Mouse (Mus musculus) gastrocnemius, postnatal 14 days (tissue): ENCODE data around the gene C5ar1. TPM values are rescaled to one million over a fixed set of nuclear protein-coding genes. Genes with fewer than 3 reads are reported as not detected.
"Not testable (repeated sequence)": the region's sequence is repeated elsewhere in the genome, so short reads cannot be mapped to it uniquely, and the experiment has no call there.

Source experiments
- DNase-seq: peaks from one replicate; pipeline ENCODE4 v3.0.0; 2021; ENCODE audit warnings: mixed read lengths
- intact Hi-C: fragments of 180-260 bp; cut with DNase I; formaldehyde crosslinking; loops from one replicate; pipeline ENCODE4 v1.15.1; 2025; ENCODE audit warnings: low total_unique reads
- total RNA-seq, 2 experiments: library from RNA; stranded (reverse); gene quantifications; 2 replicates each; pipeline ENCODE4 v1.2.3; 2021

The C5ar1 gene
- total RNA-seq, 2 experiments from 2014 or later: 2.6 to 3.1 TPM

GRCm38 (mm10) chr7:16282334-16282733 is 23.0 kb upstream of the C5ar1 start:
- intact Hi-C loops: no loop called here

DNA sequence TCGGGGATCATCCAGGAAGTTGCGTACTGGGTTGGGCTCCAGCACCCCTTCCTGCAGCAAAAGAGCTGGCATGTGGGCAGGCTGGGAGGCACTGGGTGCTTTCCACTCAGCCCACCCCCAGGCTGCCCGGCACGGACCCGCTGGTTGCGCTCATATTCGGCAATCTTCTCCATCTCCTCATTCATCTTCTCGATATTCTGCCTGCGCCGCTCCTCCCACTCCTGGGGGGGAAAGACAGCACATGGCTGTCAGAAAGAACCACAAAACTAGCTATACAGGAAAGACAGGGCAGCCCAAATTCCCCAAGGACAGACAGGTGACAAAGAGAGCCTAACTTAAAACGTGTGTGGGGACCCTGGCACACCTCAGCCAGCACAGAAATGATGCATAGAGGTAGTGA is 21.4 kb upstream of the C5ar1 start:
- no peak for DNase-seq
- intact Hi-C loops: no loop called here

More at GRCm38 (mm10) chr7:16282334-16282733, 23.0 kb upstream of the C5ar1 start:
- DNase-seq: no peak

DNA sequence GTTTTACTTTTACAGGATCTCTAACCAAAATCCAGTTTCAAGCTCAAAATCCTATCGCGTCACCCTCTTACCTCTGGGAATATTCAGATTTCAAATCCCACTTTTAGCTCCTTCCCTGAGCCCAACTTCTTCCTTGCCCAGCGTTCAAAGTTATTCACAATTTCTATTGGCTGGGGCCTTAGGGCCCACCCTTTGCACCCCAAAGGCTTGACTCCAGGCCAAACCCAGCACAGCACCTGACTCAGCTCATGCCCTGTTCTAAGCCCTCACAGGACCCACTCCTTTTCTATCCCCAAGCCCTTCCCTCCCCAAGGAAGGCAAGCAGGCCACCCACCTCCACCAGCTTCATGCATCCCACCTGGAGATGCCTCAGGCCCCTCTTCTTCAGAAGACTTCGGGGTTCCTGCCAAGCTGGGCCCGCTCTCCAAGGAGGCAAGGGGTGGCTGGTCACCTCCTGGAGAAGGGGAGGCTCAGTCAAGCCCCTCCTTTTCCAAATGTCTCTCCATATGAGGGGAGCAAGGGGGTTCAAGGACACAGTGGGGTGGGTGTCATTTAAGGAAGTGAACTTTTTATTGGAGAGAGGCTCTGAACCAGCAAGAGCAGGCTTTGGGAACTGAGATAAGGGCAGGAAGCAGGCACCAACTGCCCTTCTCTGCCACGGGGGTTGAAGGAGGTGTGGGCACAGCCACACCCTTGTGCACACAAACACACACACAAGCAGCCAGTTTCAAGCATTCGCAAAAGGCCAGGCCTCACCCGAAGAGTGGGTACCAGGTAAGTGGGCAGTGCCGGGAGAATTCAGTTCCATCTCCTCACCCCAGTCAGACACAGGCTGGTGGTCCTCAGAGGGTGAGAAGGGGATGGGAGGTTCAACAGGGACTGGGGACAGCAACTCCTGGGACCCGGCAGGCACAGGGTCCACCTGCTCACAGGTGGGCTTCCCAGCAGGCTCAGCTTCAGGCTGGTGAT is 15.9 kb upstream of the C5ar1 start:
- no peak for DNase-seq
- intact Hi-C loops: no loop called here

DNA sequence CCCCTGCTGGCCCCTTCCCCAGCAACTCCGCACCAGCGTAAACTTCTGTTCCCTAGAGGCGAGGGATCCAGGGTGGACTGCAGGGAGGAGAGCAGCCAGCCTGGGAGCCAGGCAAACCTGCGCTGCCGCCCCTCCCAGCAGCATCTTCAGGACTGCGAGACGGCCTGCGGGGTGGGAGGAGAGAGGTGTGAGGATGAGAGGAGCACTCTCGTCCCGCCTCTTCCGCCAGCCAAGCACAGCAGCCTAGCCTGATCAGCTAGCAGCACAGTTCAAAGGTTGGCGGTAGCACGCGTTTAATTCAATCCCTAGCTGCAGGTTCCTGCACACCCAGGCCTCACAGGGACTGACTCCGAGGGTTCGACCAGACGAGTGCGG is 14.4 kb upstream of the C5ar1 start:
- peak; percentile 67 for DNase-seq
- intact Hi-C loops: no loop called here

- DNase-seq: peak; percentile 88
- intact Hi-C loops: no loop called here
Measured at GRCm38 (mm10) chr7:16273081-16273765, 13.9 kb upstream of the C5ar1 start, which contains the start of gene Inafm1. TSS of gene Inafm1 (minus strand) at chr7:16273617.

DNA sequence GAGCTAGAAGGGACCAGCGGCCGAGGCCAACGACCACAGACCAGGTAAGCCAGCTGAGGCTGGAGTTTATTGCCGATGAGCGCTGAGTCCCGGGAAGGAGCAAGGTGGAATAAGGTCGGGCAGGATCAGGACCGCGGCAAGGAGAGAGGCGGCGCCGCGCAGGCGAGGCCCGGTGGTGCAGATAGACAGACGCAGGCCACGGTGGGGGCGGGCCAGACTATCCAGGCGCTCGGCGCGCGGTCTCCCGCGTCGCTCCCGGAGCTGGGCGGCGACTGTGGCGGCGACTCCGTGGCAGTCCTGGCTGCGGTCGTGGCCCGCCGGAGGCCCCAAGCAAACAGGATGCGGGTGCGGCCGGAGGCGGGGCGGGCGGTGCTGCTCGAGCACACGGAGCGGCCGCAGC is 13.3 kb upstream of the C5ar1 start:
- intact Hi-C loops: no loop called here
- peak; percentile 75 for DNase-seq

- intact Hi-C loops: no loop called here
- DNase-seq: no peak
Measured at GRCm38 (mm10) chr7:16271139-16271538, 11.8 kb upstream of the C5ar1 start.

DNA sequence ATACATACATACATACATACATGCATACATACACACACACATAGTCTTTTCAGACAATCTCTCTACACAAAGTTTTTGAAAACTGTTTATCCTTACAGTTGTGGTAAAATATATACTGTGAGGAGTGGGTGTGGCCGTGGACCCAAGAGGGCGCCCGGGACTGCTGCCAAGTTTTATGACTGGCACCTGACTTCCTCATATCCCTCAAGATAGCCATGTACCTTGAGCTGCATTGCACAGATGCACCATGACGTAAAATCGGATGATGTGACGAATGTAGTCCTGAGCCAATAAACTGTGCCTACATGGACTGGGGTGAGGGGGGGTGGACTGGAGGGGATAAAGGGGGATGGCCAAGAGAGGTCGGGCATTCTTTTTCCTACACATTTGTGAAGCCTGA is 7.3 kb upstream of the C5ar1 start:
- DNase-seq, intact Hi-C loops: not testable (repeated sequence)

DNA sequence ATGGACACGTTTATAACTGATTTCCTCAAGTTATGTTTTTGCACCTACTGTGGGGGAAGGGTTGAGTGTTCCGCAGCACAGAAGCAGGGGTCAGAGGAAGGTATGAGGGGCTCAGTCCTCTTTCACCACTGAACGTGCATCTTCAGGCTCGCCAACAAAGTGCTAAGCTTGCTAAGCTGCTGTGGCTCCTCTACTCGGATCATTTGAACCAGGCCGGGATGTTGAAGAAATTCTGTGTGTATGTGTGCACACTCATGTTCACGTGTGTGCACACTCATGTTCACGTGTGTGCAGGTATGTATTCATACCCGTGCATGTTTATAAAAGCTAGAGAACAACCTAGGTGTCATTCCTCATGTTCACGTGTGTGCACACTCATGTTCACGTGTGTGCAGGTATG is 6.5 kb upstream of the C5ar1 start:
- intact Hi-C loops: no loop called here
- no peak for DNase-seq

DNA sequence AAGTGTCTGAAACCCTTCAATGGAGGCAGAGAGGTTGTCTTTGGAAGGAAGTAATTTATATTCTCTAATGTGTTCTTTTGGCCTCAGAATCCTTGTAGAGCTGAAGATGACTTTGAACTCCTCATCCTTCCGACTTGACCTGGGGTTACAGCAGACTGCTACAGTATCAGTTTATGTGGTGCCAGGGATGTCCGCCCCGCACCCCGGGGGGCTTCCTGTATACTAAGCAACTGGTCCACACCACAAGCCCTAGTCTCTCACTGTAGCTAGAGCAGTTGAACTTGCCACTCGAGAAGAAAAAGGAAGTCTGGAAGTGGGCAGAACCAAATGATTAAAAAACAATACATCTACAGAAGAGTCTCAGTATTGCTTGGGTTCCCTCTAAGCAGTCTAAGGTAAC is 4.5 kb upstream of the C5ar1 start:
- intact Hi-C loops: loop anchor here (2.0 kb wide), 1 partner anchor 71 kb away; no protein-coding TSS in a partner anchor
- no peak for DNase-seq

DNA sequence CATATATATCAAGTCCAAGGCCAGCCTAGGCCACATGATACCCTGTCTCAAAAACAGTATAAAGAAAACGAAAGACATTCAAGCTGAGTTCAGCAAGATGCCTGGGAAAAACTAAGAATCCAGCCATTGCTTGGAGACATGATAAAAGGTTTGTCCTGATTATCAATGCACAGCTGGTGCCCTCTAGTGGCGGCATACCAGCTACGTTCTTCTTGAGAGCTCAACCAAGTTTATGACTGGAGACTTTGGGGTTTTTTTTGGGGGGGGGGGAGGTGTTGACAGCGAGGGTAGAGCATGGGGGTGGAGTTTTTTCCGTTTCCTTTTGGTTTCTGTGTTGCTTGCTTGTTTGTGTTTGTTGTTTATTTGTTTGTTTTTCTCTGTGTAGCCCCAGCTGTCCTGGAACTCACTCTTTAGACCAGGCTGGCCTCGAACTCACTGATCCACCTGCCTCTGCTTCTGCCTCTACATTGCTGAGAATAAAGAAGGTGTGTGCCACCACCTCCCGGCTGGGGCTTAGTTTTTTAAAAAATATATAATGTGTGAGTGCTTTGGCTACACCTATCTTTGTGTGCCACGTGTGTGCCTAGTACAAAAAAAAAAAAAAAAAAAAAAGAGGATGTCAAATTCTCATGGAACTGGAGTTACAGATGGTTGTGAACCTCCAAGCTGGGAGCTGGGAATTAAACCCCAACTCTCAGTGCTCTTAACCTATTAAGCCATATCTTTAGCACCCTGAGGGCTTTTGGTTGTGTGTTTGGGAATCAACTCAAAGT is 3.9 kb upstream of the C5ar1 start:
- DNase-seq: peak; percentile 81

DNA sequence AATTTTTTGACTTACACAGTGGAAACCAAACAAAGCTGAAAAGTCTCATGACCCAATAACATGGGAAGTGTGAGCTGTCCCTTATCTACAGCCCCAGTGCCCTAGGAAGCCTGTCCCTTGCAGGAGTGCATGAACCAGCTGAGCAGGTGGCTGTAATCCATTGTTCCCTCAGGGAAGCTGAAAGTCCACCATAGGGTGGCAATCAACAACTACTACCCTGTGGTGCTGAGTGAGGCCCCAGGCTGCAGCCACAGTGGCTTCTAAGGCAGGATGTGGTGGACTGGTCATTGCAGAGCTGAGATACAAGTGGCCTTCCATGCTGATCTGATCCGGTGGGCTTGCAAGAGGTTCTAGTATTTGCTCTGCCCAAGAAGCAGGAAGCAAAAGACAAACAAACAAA is 1.8 kb upstream of the C5ar1 start:
- DNase-seq: no peak
- intact Hi-C loops: no loop called here

More for the DNA sequence above, 3.9 kb upstream of the C5ar1 start:
- intact Hi-C loops: loop anchor here (2.0 kb wide), 1 partner anchor 70 kb away; no protein-coding TSS in a partner anchor

DNA sequence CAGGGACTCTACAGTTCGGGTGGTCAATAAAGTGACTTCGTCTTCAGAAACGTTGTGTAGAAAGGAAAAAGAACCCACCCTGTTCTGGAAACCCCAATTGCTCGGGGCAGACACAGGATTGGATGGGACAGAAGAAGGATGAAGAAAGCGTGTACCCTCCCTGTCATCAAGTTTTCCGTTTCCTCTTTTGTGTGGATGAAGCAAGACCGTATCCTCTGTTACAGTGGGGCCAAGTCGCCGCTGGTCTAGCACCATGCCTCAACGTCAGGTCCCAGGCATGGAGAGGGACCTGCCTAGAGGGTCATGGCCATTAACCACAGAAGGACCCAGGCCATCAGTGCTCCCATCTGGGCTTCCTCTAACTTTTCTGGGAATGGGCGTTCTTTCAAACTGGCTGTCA is 1.5 kb downstream of the C5ar1 start:
- no peak for DNase-seq
- intact Hi-C loops: no loop called here

DNA sequence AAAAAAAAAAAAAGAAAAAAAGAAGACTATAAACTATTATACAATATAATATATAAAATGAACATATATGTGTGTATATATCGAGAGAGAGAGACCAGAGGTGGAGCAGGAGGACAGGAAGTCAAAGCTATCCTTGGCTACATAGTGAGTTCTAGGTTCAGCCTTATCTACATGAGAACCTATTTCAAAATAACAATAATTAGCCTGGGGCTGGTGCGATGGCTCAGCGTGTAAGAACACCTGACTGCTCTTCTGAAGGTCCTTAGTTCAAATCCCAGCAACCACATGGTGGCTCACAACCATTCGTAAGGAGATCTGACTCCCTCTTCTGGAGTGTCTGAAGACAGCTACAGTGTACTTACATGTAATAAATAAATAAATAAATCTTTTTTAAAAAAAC is 3.4 kb downstream of the C5ar1 start:
- intact Hi-C loops, DNase-seq: not testable (repeated sequence)

- intact Hi-C loops: no loop called here
- no peak for DNase-seq
Measured at GRCm38 (mm10) chr7:16254195-16254594, 5.1 kb downstream of the C5ar1 start.

DNA sequence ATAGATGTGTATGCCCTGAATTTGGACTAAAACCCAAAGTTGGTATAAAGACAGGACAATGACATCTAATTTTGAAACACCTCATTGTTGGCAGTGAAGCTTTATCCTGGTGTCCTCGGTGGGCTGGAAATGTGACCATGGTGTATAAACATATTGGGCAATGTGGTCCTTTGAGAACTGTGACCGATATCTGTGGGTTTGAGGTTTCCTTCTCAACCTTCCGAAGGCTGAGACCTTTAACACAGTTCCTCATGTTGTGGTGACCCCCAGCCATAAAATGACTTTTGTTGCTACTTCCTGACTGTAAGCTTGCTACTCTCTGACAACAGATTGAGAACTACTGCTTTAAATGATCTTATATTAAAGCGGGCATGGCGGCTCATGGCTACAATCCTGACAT is 8.7 kb downstream of the C5ar1 start:
- intact Hi-C loops: no loop called here
- no peak for DNase-seq

- intact Hi-C loops: no loop called here
- DNase-seq: no peak
Measured at GRCm38 (mm10) chr7:16245958-16246357, 13.4 kb downstream of the C5ar1 start.

DNA sequence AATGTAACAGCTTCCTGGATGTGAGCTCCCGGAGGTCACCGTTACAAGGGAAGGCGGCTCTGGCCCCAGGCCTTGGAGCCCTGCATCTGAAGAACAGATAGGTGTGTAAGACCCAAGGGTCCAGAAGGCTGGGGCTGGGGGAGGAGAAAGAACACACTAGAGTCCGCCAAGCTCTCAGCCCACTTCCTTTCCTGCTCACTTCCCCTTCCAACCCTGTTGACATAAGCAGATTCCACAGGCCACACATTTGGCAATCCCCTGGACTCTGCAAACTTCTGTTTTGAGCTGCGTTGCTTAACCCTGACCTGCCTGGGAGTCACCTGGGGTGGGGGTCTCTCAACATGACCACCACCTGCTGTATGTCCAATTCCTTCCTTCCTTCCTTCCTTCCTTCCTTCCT is 15.3 kb downstream of the C5ar1 start, which contains the start of gene C5ar2:
Gene C5ar2 (minus strand): TSS at position 88 of the 400 bp plus-strand sequence.
- intact Hi-C loops: no loop called here
- DNase-seq: no peak

DNA sequence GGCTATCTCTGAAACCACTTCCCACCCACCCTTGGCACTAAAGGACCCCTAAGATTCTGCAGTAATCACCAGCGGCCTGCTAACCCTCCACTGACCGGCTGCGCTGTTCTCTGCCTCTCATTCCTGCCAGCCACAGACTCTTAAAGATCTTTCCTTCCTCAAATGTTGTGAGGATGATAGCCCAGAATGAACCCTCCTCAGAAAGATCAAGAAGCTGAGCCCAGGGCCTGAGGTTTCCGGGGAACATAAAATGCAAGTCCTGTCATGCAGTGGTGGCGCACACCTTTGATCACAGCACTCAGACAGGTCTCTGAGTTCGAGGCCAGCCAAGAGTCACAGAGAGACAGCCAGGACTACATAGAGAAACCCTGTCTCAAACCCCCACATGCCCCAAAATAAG is 17.1 kb downstream of the C5ar1 start:
- intact Hi-C loops: no loop called here
- no peak for DNase-seq

DNA sequence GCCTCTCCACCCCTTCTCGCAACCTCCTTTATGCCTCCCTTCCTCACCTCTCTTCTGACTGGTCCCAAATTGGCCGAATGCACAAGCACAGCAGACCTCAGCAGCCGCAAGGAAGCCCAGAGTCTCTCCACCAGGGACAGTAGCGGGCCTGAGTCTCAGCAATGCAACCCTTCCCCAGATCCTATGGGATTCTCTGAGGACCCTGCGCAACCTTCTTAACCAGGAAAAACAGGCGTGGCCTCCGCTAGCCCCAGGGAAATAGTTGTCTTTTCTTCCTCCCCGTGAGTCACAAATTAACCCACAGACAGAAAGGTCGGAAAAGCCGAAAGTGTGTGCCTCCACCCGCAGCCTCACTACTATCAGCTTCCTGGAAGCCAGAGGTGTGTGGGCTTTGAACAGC is 17.6 kb downstream of the C5ar1 start:
- intact Hi-C loops: no loop called here
- DNase-seq: no peak
